9 mouse cellular contexts compared by ENCODE assay signal in the genomic region with DNA sequence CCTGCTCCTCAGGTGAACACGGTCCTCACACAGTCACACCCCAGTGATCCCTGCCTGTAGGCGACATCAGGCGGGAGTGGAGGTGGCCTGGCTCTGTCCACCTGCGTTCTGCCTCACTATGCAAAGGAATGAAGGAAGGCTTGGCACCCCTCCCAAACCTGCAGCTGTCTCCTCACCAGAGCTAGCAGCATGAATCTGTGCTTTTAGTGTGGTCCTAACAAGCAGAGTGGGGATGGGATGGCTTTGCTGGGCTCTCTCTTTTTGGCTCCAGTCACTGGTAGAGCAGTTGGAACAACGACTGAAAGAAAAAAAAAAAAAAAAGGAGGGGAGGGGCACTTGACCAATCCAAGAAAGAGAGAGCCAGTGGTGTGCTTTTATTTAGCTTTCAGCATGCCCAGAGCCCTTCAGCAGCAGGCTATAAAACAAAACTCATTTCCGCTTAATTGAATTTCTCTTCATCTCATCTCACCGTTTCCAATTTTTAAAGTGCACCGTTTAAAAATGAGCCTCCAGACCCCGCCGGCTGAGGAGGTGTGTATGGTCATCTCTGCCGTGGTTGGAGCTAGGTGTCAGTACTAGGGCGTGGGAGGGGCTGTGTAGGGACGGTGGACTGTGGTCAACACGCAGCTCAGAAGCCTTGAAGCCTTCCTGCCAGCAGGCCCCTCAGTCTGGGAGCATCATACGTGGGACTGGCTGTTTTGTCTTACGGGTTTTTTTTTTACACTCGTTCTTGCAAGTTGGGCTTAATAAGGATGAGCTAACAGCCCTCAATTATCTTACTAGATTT. TPM values are rescaled to one million over a fixed set of nuclear protein-coding genes. Genes with fewer than 3 reads are reported as not detected.
DNase-seq lines count a peak whose midpoint lies in the region; ATAC-seq and TF ChIP-seq lines count a peak whose summit lies in the region.
"Had no signal": no experiment of that assay in that cellular context is flagged by ENCODE, and none has a peak within 500 bp of the region (broad histone marks: within the 10 kb centered on the region; RNA-seq: fewer than 3 reads in every experiment).

No protein-coding gene starts in this region.

- no peak for TF ChIP-seq CTCF in thymus, adult 2 months (IDR thresholded peaks at IDR 0.05; ENCODE audit: borderline replicate concordance, control insufficient read depth, extremely low read depth, insufficient read depth, low read length, poor library complexity)

- DNase-seq in gastrocnemius, postnatal 10 days, result peak; percentile 30
- no peak for DNase-seq in gastrocnemius, adult 8-10 months (ENCODE audit: low spot score in 2 of 2)
- peak; percentile 16 for DNase-seq in brain, embryonic 18.5 days (ENCODE audit: low read depth, low spot score)
- DNase-seq in left cerebral cortex, postnatal 4 days, result peak; percentile 66
- DNase-seq in adrenal gland, adult 2 months, result no peak
- no peak for DNase-seq in thymus, adult 2 months

- H3K27ac ChIP-seq in hindbrain, embryonic 16.5 days (ENCODE audit: low read depth, low read length), result no peak overlapping the region
- no peak overlapping the region for H3K27ac ChIP-seq in thymus, adult 2 months (ENCODE audit: control insufficient read depth, insufficient read depth, low read length)

- ATAC-seq in hindbrain, embryonic 16.5 days, result peak; percentile 61
- no peak for ATAC-seq in monocyte, adult 5-6 weeks (replicated peaks; ENCODE audit: insufficient number of reproducible peaks, low FRiP score, low TSS enrichment, poor library complexity, severe bottlenecking)

- peaks cover 5% of the 10 kb centered on the region for H3K4me1 ChIP-seq in hindbrain, embryonic 16.5 days (ENCODE audit: control insufficient read depth, insufficient read depth, low read depth, low read length)
- no peaks in the 10 kb centered on the region for H3K4me1 ChIP-seq in thymus, adult 2 months (replicated peaks; ENCODE audit: control insufficient read depth, insufficient read depth, low read length)

- no peak overlapping the region for H3K9ac ChIP-seq in hindbrain, embryonic 16.5 days (ENCODE audit: low read depth, low read length)

- TF ChIP-seq POLR2A in thymus, adult 2 months (IDR thresholded peaks at IDR 0.05; ENCODE audit: control insufficient read depth, extremely low read depth, insufficient read depth, low read length, poor library complexity), result no peak

- no peaks in the 10 kb centered on the region for H3K9me3 ChIP-seq in hindbrain, embryonic 16.5 days (ENCODE audit: control insufficient read depth, low read length)

- 38% methylated on average over 17 of the region's 17 CpGs for WGBS in hindbrain, embryonic 16.5 days
- WGBS in thymus, adult 2 months, result 80% methylated on average over 17 of the region's 17 CpGs

- H3K27me3 ChIP-seq in hindbrain, embryonic 16.5 days (replicated peaks; ENCODE audit: control insufficient read depth, insufficient read depth, low read length), result no peaks in the 10 kb centered on the region
- H3K27me3 ChIP-seq in thymus, adult 2 months (ENCODE audit: control insufficient read depth, insufficient read depth, low read length), result no peaks in the 10 kb centered on the region

- intact Hi-C loops in left cerebral cortex, postnatal 4 days (cut with DNase I), result no loop called here

- no peak overlapping the region for H3K4me3 ChIP-seq in hindbrain, embryonic 16.5 days (ENCODE audit: low read length)
- no peak overlapping the region for H3K4me3 ChIP-seq in thymus, adult 2 months (ENCODE audit: control insufficient read depth, insufficient read depth, low read length)

- H3K4me2 ChIP-seq in hindbrain, embryonic 16.5 days (ENCODE audit: low read length), result 0 out of 2 replicates have a peak overlapping the region, but pooled peaks have one; percentile 13

- H3K36me3 ChIP-seq in hindbrain, embryonic 16.5 days (ENCODE audit: control insufficient read depth, insufficient read depth, low read length), result no peaks in the 10 kb centered on the region
- H3K36me3 ChIP-seq in thymus, adult 2 months (ENCODE audit: control insufficient read depth, insufficient read depth, low read length), result no peaks in the 10 kb centered on the region

RNA-seq across cellular contexts. Expression of a gene that starts 52.9 kb away (rescaled TPM):
- total RNA-seq in gastrocnemius, postnatal 10 days (2021), result not detected
- total RNA-seq in gastrocnemius, adult 8-10 months (2022), result not detected
- polyA plus RNA-seq in hindbrain, embryonic 16.5 days (2015; fragmentation: Nextera tagmentation; extraction: Ambion mirVana), result 1.7 and 2.3 TPM in 2 replicates
- total RNA-seq in left cerebral cortex, postnatal 4 days (2021), result under 1 TPM in 1 of 2 experiments, not detected in 1; 0.14 TPM
- total RNA-seq in adrenal gland, adult 2 months (2021), result under 1 TPM in 1 of 2 experiments, not detected in 1; 0.10 TPM
- 0.02 TPM in 1 of 2 replicates, not detected in the other for polyA plus RNA-seq in adrenal gland, adult 2 months (2012; rRNA removed)
- polyA plus RNA-seq in thymus, adult 2 months (2012; rRNA removed), result 0.01 TPM in 1 of 2 replicates, not detected in the other
- not detected in 3 replicates for total RNA-seq in monocyte, adult 5-6 weeks (2017)
- polyA plus RNA-seq: lung, embryonic 16.5 days had no signal

Comparison
In these comparisons a context has a peak if more than half of its experiments do, and no peak if none do; other contexts are left out.
1. DNase-seq: peak in gastrocnemius, postnatal 10 days (single experiment), brain, embryonic 18.5 days (single experiment) and left cerebral cortex, postnatal 4 days (single experiment); none in gastrocnemius, adult 8-10 months (0 of 2), adrenal gland, adult 2 months (single experiment) and thymus, adult 2 months (single experiment).